Mouse (Mus musculus) brown adipose tissue, adult 24 weeks (tissue): ENCODE results near the gene Ifit3. TPM values are rescaled to one million over a fixed set of nuclear protein-coding genes. Genes with fewer than 3 reads are reported as not detected.
"Not testable (repeated sequence)": the region's sequence is repeated elsewhere in the genome, so short reads cannot be mapped to it uniquely, and the experiment has no call there.

ENCODE experiments used
- H3K27ac ChIP-seq: fragments of 200-500 bp; replicated peaks from 2 replicates; pipeline ENCODE4 v1.5.1; 2012; ENCODE audit warnings: low read depth, mild to moderate bottlenecking, low read length
- H3K4me1 ChIP-seq: fragments of 200-500 bp; 2 replicates; pipeline ENCODE4 v1.6.1; 2012; ENCODE audit warnings: low read length, mixed read lengths; ENCODE audit not compliant: control insufficient read depth, insufficient read depth, insufficient read length
- H3K4me3 ChIP-seq: fragments of 200-500 bp; 2 replicates; pipeline ENCODE4 v1.5.1; 2012; ENCODE audit warnings: low read depth, mild to moderate bottlenecking, low read length, moderate library complexity; ENCODE audit not compliant: insufficient read depth
- polyA plus RNA-seq: library from polyadenylated mRNA; stranded (reverse); fragments of >200 nt; gene quantifications from 2 replicates; pipeline ENCODE4 v1.2.4, GENCODE M21; 2012; ENCODE audit not compliant: missing spikeins, insufficient read depth, insufficient read length

Gene Ifit3
- polyA plus RNA-seq, 1 experiment = 4.3 TPM

DNA sequence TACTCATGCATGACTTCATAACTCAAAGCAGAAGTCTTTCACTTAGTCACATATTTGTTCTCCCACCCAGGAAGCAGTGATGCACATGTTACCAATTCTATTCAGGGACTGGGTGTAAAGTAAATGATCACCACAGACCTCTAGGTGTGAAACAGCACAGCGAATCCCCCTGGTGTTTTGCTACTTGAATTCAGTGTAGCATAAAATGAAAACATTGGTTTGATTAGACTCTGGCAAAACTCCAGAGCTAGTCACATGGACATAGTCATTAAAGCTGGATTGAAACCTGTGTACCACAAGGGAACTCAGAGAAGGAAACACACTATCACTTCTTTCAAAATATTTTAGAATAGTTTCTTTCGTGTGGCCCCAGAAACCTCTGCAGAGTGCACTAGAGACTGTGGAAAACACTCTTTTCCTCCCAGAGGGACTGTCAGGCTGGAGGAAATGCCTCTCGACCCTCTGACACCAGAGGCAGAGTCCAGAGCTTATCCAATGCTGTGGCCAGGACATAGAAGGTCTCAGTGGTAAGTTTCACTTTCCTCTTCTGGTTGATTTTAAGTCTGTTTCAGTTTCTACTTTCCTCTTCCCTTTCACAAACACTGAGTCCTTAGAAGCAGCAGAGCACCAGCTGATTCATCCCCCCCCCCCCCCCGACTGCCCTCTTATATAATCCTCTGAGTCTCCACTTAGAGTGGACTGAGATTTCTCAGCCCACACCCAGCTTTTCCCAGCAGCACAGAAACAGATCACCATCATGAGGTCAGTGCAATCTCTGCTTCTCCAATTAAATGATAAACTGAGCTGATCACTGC is 24.1 kb downstream of the Ifit3 start, which contains the start of gene Ifit3b:
Ifit3b (plus strand) TSS at position 734 of the 815 bp plus-strand sequence.
- H3K4me1 ChIP-seq = not testable (repeated sequence)
- Histone ChIP-seq H3K4me3 (peak within 1 kb of the TSS; percentile 52), H3K27ac (peak within 1 kb of the TSS; percentile 86)

DNA sequence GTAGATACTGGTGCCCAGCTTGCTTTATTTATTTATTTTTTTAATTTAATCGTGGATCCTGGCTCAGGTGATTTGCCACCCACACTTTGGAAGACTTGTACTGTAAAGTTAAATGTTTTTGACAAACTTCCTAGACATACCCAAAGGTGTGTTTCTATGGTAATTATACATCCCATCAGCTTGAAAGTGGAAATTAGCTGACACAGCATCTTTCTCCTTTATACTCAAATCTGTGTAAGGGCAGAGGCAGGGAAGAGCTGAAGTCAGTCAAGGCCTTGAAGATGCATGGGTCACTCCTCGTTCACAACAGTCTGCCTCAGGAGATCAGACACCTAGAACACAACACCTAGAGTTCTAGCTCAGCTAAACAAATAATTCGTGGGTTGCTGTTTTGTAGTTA is 26.8 kb downstream of the Ifit3 start:
- H3K4me1 ChIP-seq, H3K4me3 ChIP-seq, H3K27ac ChIP-seq: not testable (repeated sequence)

DNA sequence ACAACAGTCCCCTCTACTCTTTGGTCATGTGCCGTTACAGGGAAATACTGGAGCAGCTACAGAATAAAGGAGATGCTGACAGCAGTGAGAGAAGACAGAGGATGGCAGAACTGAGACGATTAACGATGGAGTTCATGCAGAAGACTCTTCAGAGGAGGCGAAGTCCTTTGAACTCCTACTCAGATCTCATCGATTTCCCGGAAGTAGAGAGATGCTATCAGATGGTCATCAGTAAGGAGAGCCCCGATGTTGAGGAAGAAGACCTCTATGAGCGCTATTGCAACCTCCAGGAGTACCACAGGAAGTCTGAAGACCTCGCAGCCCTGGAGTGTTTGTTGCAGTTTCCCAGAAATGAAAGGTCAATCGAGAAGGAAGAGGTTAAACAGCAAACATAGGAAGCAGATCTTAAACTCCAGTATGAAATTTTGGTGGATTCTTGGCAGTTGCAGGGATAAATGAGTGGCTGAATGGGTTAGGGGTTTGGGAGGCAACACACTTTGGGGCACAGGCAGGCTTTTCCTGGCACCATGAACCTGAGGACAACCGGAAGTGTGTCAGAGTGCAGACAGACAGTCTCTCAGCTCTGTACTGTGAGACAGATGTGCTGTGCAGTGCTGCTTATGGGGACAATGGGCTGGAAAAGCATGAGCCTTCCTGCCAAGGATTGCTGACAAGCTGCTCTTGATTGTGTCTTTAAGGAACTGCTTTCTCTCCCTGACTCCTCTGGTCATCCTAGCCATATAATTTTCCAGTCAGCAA is 29.1 kb downstream of the Ifit3 start:
- not testable (repeated sequence) for H3K4me1 ChIP-seq, H3K4me3 ChIP-seq, H3K27ac ChIP-seq

DNA sequence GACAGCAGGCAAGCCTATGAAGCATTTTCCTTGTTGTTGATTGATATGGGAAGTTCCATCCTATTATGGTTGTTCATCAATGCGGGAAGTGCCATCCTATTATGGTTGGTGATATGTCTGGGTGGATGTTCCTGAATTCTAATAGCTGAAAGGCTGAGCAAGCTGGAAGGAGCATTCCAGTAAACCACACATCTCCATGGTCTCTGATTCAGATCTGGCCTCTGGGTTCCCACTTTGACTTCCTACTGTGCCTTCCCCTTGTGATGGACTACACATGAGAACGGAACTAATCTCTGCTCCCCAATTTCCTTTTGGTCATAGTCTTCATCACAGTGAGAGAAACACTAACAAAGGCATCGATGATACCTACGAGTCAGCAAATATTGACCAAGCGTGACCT is 37.5 kb downstream of the Ifit3 start:
- no peak overlapping the region for H3K27ac ChIP-seq
- no peaks in the 10 kb centered on the region for H3K4me1 ChIP-seq
- no peak overlapping the region for H3K4me3 ChIP-seq

DNA sequence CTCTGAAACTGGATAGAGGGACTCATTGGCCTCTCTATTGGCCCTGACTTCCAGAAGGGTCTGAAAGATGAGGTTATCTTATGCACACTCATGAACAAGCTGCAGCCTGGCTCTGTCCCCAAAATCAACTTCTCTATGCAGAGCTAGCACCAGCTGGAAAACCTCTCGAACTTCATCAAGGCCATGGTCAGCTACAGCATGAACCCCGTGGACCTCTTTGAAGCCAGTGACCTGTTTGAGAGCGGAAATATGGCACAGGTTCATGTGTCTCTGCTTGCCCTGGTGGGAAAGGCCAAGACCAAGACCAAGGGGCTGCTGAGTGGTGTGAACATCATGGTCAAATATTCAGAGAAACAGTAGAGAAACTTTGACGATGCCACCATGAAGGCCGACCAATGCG is 40.5 kb downstream of the Ifit3 start:
- Histone ChIP-seq H3K4me3 (no peak overlapping the region), H3K4me1 (no peaks in the 10 kb centered on the region), H3K27ac (no peak overlapping the region)

DNA sequence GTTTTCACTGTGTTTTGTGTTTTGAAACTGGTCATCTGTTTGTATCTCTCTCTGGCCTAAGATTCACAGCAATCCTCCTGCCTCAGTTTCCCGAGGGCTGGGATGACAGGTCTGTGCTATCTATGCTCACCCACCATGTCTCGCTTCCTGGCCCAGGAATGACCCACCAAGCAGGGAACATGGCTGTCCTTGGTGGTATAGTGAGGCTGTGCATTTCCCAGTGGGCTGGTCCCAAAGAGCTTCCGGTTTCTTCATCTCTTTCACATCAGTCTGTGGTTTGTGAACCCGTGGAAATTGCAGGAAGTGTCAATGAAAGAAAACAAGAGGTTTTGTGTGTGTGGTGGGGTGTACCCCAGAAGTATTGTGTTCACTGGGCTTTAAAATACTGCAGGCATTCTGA is 41.3 kb downstream of the Ifit3 start:
- H3K4me3 ChIP-seq = no peak overlapping the region
- H3K4me1 ChIP-seq = no peaks in the 10 kb centered on the region
- H3K27ac ChIP-seq = no peak overlapping the region

DNA sequence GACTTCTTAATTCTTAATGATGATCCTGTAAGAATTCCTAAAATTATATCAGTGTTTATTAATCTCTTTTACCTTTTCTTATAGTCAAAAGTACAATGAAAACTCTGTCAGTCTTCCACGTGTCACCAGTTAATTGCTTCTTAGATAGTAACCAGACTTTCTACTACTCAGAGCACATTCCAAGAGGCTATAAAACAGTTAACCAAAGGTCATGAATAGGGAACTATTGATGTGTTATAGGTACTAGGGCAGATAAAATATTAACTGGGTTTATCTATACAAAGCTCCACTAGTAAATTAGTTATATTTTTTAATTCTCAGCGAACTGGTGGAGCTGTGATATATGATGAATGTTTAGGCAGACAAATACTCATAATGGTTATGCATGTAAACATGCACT is 44.2 kb downstream of the Ifit3 start:
- no peak overlapping the region for H3K4me3 ChIP-seq
- H3K27ac ChIP-seq = no peak overlapping the region
- H3K4me1 ChIP-seq = no peaks in the 10 kb centered on the region

DNA sequence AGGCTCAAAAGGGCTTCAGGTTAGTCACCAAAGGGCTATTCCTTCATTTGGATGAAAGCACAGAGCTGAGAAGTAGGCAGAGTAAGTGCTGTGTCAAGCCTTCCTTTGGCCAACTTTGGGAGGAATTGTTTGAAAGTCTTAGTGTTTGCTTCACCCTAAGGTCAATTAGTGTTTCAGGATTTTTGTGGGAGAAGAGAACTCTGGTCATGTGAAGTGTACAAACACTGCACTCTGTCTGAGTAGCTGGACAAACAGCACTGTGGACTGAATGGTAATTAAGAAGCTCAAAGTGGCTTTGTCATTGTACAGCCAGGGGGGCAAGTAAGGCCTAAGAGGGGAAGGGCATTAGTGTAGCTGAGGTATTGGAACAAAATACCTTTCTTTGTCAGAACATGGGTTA is 48.2 kb downstream of the Ifit3 start:
- H3K4me1 ChIP-seq = no peaks in the 10 kb centered on the region
- H3K27ac ChIP-seq = no peak overlapping the region
- H3K4me3 ChIP-seq = no peak overlapping the region

DNA sequence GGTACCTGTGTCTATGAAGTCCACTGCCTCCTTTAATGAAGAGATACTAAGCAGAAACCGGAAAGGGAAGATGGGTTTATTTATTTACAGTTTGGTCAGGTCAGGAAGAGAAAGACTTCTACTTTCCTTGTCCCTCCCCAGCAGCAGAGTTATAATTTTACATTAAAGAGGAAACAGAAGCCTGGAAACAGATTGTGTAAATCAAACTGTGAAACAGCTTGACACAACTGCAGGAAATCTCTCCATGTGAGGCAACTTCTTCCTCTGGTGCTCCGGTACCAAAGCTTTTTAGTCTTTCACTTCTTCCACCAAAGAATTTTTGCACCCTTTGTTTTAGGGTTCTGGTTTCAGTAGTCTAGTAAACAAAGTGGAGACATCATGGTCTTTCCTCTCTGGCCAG is 50.2 kb downstream of the Ifit3 start:
- Histone ChIP-seq H3K27ac (no peak overlapping the region), H3K4me1 (no peaks in the 10 kb centered on the region), H3K4me3 (no peak overlapping the region)

DNA sequence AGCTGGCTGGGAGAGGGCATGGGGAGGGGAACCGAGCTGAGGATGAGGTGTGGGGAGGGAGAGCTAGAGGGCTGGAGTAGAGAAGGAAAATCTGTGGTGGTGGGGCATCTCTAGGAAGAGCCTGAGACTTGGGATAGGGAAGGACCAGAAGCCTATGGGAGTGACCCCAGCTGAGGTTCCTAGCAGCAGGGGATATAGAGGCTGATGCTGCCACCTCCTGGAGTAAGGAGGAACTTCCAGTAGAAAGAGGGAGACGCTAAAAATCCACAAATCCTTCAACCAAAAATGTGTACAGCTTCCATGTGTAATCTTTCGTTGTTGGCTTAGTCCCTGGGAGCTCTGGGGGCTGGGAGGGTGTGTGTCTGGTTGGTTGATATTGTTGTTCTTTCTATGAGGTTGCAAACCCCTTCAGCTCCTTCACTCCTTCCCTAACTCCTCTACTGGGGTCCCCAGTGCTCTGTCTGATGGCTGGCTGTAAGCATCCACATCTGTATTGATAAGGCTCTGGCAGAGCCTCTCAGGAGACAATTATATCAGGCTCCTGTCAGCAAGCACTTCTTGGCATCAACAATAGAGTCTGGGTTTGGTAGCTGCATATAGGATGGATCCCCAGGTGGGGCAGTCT is 53.7 kb downstream of the Ifit3 start:
- Histone ChIP-seq H3K4me1 (peaks cover 5% of the 10 kb centered on the region), H3K4me3 (no peak overlapping the region), H3K27ac (no peak overlapping the region)

Other genes with a start within 250 kb of the Ifit3 start
- gene Ch25h, start 108.4 kb upstream of the Ifit3 start, polyA plus RNA-seq = 0.75 TPM in 1 of 2 replicates, not detected in the other
- 84.3 and 109 TPM in 2 replicates for gene Lipa, start 56.1 kb upstream of the Ifit3 start, polyA plus RNA-seq
- gene Ifit2, start 32.8 kb upstream of the Ifit3 start, polyA plus RNA-seq = 2.2 and 2.8 TPM in 2 replicates
- 0.48 TPM in 1 of 2 replicates, not detected in the other for gene Ifit1bl1, start 18.4 kb downstream of the Ifit3 start, polyA plus RNA-seq
- gene Ifit3b, start 24.4 kb downstream of the Ifit3 start, polyA plus RNA-seq = 0.75 and 2.1 TPM in 2 replicates
- gene Ifit1bl2, start 57.2 kb downstream of the Ifit3 start, polyA plus RNA-seq = 0.44 TPM in 1 of 2 replicates, not detected in the other
- gene Ifit1, start 57.3 kb downstream of the Ifit3 start, polyA plus RNA-seq = 2.0 and 3.1 TPM in 2 replicates
- gene Slc16a12, start 163.8 kb downstream of the Ifit3 start, polyA plus RNA-seq = 0.99 and 1.3 TPM in 2 replicates